Mouse (Mus musculus) embryonic stem cell, embryonic (primary cell): ENCODE data around the gene Gm15140.
"Not testable (repeated sequence)": the region's sequence is repeated elsewhere in the genome, so short reads cannot be mapped to it uniquely, and the experiment has no call there.

Source experiments
- CTCF ChIA-PET, 4 experiments: fragments of 300-600 bp in 2 of 4; fragments of 350-600 bp in 2 of 4; sonication (Branson Sonifier 250); formaldehyde crosslinking; loops; one replicate each; lab custom pipeline; 2022; ENCODE audit warnings: inconsistent platforms in 2 of 4; lab: Charles Lee
- POLR2A ChIA-PET, 4 experiments: fragments of 300-600 bp in 2 of 4; fragments of 350-600 bp in 2 of 4; sonication (Branson Sonifier 250); formaldehyde crosslinking; loops; one replicate each; lab custom pipeline; 2022; ENCODE audit warnings: antibody characterized with exemption in 4 of 4, inconsistent platforms in 1 of 4; lab: Charles Lee

Gm15140 gene

GRCm38 (mm10) chrX:154120585-154120984 is at the start of gene Gm15140:
Gene Gm15140, minus strand, starts transcription at chrX:154120685.
- POLR2A ChIA-PET, CTCF ChIA-PET: not testable (repeated sequence)
